Mouse (Mus musculus): Measurements from ENCODE around the gene Espnl. TPM values are rescaled to one million over a fixed set of nuclear protein-coding genes. Genes with fewer than 3 reads are reported as not detected.

Espnl gene
- polyA plus RNA-seq, 1 experiment from 2014 or later: 0.04 TPM

DNA sequence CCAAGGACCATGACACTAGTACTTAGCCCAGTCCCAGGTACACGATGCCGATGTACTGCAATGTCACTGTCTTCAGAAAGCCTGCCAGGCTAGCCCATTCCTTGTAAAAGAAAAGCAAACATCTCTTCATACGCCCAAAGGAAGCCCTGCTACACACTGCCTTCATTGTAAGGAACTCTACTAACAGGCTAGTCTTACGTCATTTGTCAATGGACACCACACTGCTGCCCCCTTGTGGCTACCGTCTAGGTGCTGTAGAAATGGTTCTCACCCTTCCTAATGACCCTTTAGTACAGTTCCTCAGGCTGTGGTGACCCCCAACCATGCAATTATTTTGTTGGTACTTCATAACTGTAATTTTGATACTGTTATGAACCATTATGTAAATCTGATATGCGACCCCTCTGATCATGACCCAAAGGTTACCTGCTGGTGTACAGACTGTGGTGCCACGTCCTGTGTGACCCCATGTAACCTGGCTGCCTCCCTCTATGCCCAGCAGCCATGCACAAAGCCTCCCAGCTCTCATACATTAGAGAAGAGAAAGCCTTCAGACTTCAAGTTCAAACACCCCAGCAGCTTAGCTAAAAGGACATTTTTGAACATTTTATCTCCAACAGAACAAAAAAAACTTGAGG, 58.7 kb downstream of the Espnl start:
- 60% methylated on average over 7 of the region's 7 CpGs for WGBS (ENCODE audit: insufficient replicate concordance)
- H3K27me3 ChIP-seq (ENCODE audit: insufficient read depth, low read length): no peaks in the 10 kb centered on the region
- H3K4me1 ChIP-seq (ENCODE audit: insufficient read depth): no peaks in the 10 kb centered on the region
- H3K9ac ChIP-seq (replicated peaks): no peak overlapping the region
- ATAC-seq: peak; percentile 81
- H3K4me2 ChIP-seq (ENCODE audit: low read depth, low read length): no peak overlapping the region
- no peak overlapping the region for H3K4me3 ChIP-seq (ENCODE audit: low read depth, low read length)
- peaks cover 91% of the 10 kb centered on the region for H3K36me3 ChIP-seq (replicated peaks; ENCODE audit: insufficient read depth, low read length)
- no peak overlapping the region for H3K27ac ChIP-seq (ENCODE audit: low read depth)
- no peak for TF ChIP-seq EP300 (IDR thresholded peaks at IDR 0.05; ENCODE audit: low read depth)
- TF ChIP-seq CTCF (IDR thresholded peaks at IDR 0.05; ENCODE audit: low read depth): peak; percentile 93
- no peaks in the 10 kb centered on the region for H3K9me3 ChIP-seq (ENCODE audit: low read length)
- peak; percentile 88 for DNase-seq

DNA sequence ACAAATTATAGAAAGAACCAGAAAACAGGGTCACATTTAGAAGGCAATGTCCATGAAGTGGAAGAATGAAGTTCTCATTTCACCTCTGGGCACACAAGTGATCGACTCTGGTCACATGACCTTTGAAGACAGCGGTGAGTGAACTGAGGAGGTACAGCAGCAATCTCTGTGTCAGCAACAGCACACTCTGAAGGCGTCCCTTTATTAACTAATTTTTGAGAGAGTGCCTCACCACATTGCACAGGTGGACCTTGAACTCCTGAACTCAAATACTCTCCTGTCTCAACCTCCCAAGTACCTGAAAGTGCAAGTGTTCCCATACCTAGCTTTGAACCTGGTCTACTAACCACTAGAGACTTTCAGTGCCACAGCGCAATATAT, 59.2 kb downstream of the Espnl start:
- no peak for DNase-seq
- TF ChIP-seq CTCF (IDR thresholded peaks at IDR 0.05; ENCODE audit: low read depth) (no peak), EP300 (IDR thresholded peaks at IDR 0.05; ENCODE audit: low read depth) (no peak)
- no peaks in the 10 kb centered on the region for H3K9me3 ChIP-seq (ENCODE audit: low read length)
- H3K9ac ChIP-seq (replicated peaks): no peak overlapping the region
- peaks cover 89% of the 10 kb centered on the region for H3K36me3 ChIP-seq (replicated peaks; ENCODE audit: insufficient read depth, low read length)
- no peak for ATAC-seq
- no peaks in the 10 kb centered on the region for H3K4me1 ChIP-seq (ENCODE audit: insufficient read depth)
- no peak overlapping the region for H3K4me2 ChIP-seq (ENCODE audit: low read depth, low read length)
- H3K27me3 ChIP-seq (ENCODE audit: insufficient read depth, low read length): no peaks in the 10 kb centered on the region
- H3K27ac ChIP-seq (ENCODE audit: low read depth): no peak overlapping the region
- H3K4me3 ChIP-seq (ENCODE audit: low read depth, low read length): no peak overlapping the region
- WGBS (ENCODE audit: insufficient replicate concordance): 88% methylated on average over 4 of the region's 4 CpGs

GRCm38 (mm10) chr1:91390369-91390768, 68.5 kb downstream of the Espnl start:
- DNase-seq (no peak), ATAC-seq (no peak)
- H3K4me2 ChIP-seq (ENCODE audit: low read depth, low read length): no peak overlapping the region
- H3K4me3 ChIP-seq (ENCODE audit: low read depth, low read length): no peak overlapping the region
- no peak for TF ChIP-seq EP300 (IDR thresholded peaks at IDR 0.05; ENCODE audit: low read depth)
- TF ChIP-seq CTCF (IDR thresholded peaks at IDR 0.05; ENCODE audit: low read depth): no peak
- H3K4me1 ChIP-seq (ENCODE audit: insufficient read depth): peaks cover 8% of the 10 kb centered on the region; the same call in 1 of the 2 replicates
- H3K36me3 ChIP-seq (replicated peaks; ENCODE audit: insufficient read depth, low read length): peaks cover 72% of the 10 kb centered on the region
- no peaks in the 10 kb centered on the region for H3K27me3 ChIP-seq (ENCODE audit: insufficient read depth, low read length)
- no peak overlapping the region for H3K27ac ChIP-seq (ENCODE audit: low read depth)
- H3K9me3 ChIP-seq (ENCODE audit: low read length): no peaks in the 10 kb centered on the region
- 85% methylated on average over 5 of the region's 5 CpGs for WGBS (ENCODE audit: insufficient replicate concordance)
- no peak overlapping the region for H3K9ac ChIP-seq (replicated peaks)

GRCm38 (mm10) chr1:91397927-91398259, 76.0 kb downstream of the Espnl start:
- Histone ChIP-seq H3K4me3 (ENCODE audit: low read depth, low read length) (peak overlapping the region; percentile 80), H3K4me1 (ENCODE audit: insufficient read depth) (peaks cover 23% of the 10 kb centered on the region), H3K9me3 (ENCODE audit: low read length) (no peaks in the 10 kb centered on the region), H3K27me3 (ENCODE audit: insufficient read depth, low read length) (no peaks in the 10 kb centered on the region), H3K36me3 (replicated peaks; ENCODE audit: insufficient read depth, low read length) (peaks cover 17% of the 10 kb centered on the region), H3K9ac (replicated peaks) (peak overlapping the region; percentile 83), H3K27ac (ENCODE audit: low read depth) (peak overlapping the region; percentile 89), H3K4me2 (ENCODE audit: low read depth, low read length) (peak overlapping the region; percentile 77)
- 0 out of 2 replicates have a peak, but pooled peaks have one; percentile 1 for ATAC-seq
- TF ChIP-seq EP300 (IDR thresholded peaks at IDR 0.05; ENCODE audit: low read depth) (no peak), CTCF (IDR thresholded peaks at IDR 0.05; ENCODE audit: low read depth) (no peak)
- no peak for DNase-seq
- under 1% methylated on average over 12 of the region's 12 CpGs for WGBS (ENCODE audit: insufficient replicate concordance)

Other genes with a start within 250 kb of the Espnl start
- 0.32 and 0.87 TPM in 2 replicates for gene Rbm44, start 177.0 kb upstream of the Espnl start, polyA plus RNA-seq (2015; fragmentation: Nextera tagmentation; extraction: Ambion mirVana)
- gene Ramp1, start 142.3 kb upstream of the Espnl start, polyA plus RNA-seq (2015; fragmentation: Nextera tagmentation; extraction: Ambion mirVana): 9.6 and 10.6 TPM in 2 replicates
- 49.1 and 53.0 TPM in 2 replicates for gene Ube2f, start 71.8 kb upstream of the Espnl start, polyA plus RNA-seq (2015; fragmentation: Nextera tagmentation; extraction: Ambion mirVana)
- 26.3 and 26.5 TPM in 2 replicates for gene Scly, start 23.7 kb upstream of the Espnl start, polyA plus RNA-seq (2015; fragmentation: Nextera tagmentation; extraction: Ambion mirVana)
- gene Klhl30, start 28.9 kb downstream of the Espnl start, polyA plus RNA-seq (2015; fragmentation: Nextera tagmentation; extraction: Ambion mirVana): 0.06 and 0.12 TPM in 2 replicates
- gene Erfe, start 44.4 kb downstream of the Espnl start, polyA plus RNA-seq (2015; fragmentation: Nextera tagmentation; extraction: Ambion mirVana): 0.95 and 1.3 TPM in 2 replicates
- gene Ilkap, start 76.7 kb downstream of the Espnl start, polyA plus RNA-seq (2015; fragmentation: Nextera tagmentation; extraction: Ambion mirVana): 40.3 and 42.8 TPM in 2 replicates
- 33.1 and 35.0 TPM in 2 replicates for gene Hes6, start 92.0 kb downstream of the Espnl start, polyA plus RNA-seq (2015; fragmentation: Nextera tagmentation; extraction: Ambion mirVana)
- 2.4 and 2.5 TPM in 2 replicates for gene Per2, start 137.2 kb downstream of the Espnl start, polyA plus RNA-seq (2015; fragmentation: Nextera tagmentation; extraction: Ambion mirVana)
- 2.2 and 2.5 TPM in 2 replicates for gene Traf3ip1, start 172.6 kb downstream of the Espnl start, polyA plus RNA-seq (2015; fragmentation: Nextera tagmentation; extraction: Ambion mirVana)
- 4.6 and 4.8 TPM in 2 replicates for gene Asb1, start 218.5 kb downstream of the Espnl start, polyA plus RNA-seq (2015; fragmentation: Nextera tagmentation; extraction: Ambion mirVana)